Mouse (Mus musculus) embryonic fibroblast, embryonic 13.5 days (primary cell): Measurements from ENCODE around the gene Akirin1. TPM values are rescaled to one million over a fixed set of nuclear protein-coding genes. Genes with fewer than 3 reads are reported as not detected.

ENCODE experiments used
- H3K27ac ChIP-seq: 2 replicates; pipeline ENCODE4 v1.5.1; 2012; ENCODE audit warnings: low read length, control low read depth, inconsistent platforms; ENCODE audit not compliant: insufficient read depth
- H3K4me1 ChIP-seq: 2 replicates; pipeline ENCODE4 v1.6.1; 2011; ENCODE audit warnings: low read length; ENCODE audit not compliant: control insufficient read depth, insufficient read depth
- H3K4me3 ChIP-seq: 2 replicates; pipeline ENCODE4 v1.5.1; 2011; ENCODE audit warnings: mild to moderate bottlenecking, control low read depth, low read length; ENCODE audit not compliant: insufficient read depth
- CTCF ChIP-seq: IDR thresholded peaks from 2 replicates; pipeline ENCODE4 v1.5.1; 2011; ENCODE audit warnings: mild to moderate bottlenecking, control low read depth, low read length, moderate library complexity, borderline replicate concordance; ENCODE audit not compliant: insufficient read depth
- POLR2A ChIP-seq: IDR thresholded peaks from 2 replicates; pipeline ENCODE4 v1.6.1; 2011; ENCODE audit warnings: low read depth, mild to moderate bottlenecking, control low read depth, low read length, moderate library complexity
- polyA plus RNA-seq: library from polyadenylated mRNA; stranded (reverse); fragments of >200 nt; gene quantifications from 2 replicates; pipeline ENCODE4 v1.2.4, GENCODE M21; 2011; ENCODE audit warnings: low read depth; ENCODE audit not compliant: missing spikeins, insufficient read length

Gene Akirin1
- polyA plus RNA-seq, 1 experiment = 40.9 TPM

GRCm38 (mm10) chr4:123732163-123732910 is 17.8 kb downstream of the Akirin1 start:
- H3K27ac ChIP-seq = no peak overlapping the region
- TF ChIP-seq POLR2A (no peak), CTCF (no peak)
- 0 out of 2 replicates have a peak, but pooled peaks cover 4% of the 10 kb centered on the region for H3K4me1 ChIP-seq
- H3K4me3 ChIP-seq = no peak overlapping the region

GRCm38 (mm10) chr4:123721761-123722160 is 28.4 kb downstream of the Akirin1 start:
- no peaks in the 10 kb centered on the region for H3K4me1 ChIP-seq
- no peak overlapping the region for H3K4me3 ChIP-seq
- no peak overlapping the region for H3K27ac ChIP-seq
- no peak for TF ChIP-seq POLR2A
- no peak for TF ChIP-seq CTCF

- Histone ChIP-seq H3K27ac (peak overlapping the region; percentile 7; the same call in 1 of the 2 replicates), H3K4me1 (no peaks in the 10 kb centered on the region), H3K4me3 (peak overlapping the region; percentile 73)
- TF ChIP-seq CTCF (no peak), POLR2A (no peak)
Measured at GRCm38 (mm10) chr4:123718434-123718780, 31.7 kb downstream of the Akirin1 start.

DNA sequence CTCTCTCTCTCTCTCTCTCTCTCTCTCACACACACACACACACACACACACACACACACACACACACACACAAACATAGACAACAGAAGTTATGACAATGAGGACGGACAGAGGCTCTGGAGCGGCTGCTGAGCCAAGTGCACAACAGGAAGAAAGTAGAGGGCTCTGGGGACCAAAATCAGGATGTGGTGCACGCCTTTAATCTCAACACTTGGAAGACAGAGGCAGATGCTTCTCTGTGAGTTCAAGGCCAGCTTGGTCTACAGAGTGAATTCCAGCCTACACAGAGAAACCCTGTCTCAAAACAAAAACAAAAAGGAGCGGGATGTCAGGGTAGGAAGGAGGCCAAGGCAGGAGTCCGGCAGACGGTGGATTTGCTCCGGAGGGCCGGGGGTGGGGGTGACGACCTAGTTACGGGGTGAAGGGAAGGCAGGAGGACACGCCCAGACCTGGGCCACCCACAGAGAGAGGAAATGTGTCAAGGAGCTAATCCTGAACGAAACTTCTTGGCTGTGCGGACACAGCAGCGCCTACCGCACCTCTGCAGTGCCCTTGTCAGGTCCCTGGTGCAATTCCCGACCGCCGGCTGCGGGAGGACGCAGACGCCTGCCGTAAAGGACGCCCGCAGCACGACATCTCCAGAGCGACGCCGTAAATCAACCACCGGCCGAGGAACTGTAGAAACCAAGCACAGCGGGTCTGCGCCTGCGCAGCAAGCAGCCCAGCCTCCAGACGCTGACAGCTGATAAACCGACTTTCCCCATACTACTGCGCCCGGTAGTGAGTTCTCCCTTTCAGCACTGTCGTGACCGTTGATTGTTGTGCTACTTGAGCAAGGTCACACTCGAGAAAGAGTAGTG is 32.3 kb downstream of the Akirin1 start, which contains the start of gene Ndufs5:
Ndufs5 (minus strand) TSS at position 629 of the 860 bp plus-strand sequence.
- TF ChIP-seq CTCF = no peak
- TF ChIP-seq POLR2A = peak; percentile 95
- Histone ChIP-seq H3K4me1 (no peaks in the 10 kb centered on the region), H3K27ac (peak within 1 kb of the TSS; percentile 7), H3K4me3 (peak within 1 kb of the TSS; percentile 95)

DNA sequence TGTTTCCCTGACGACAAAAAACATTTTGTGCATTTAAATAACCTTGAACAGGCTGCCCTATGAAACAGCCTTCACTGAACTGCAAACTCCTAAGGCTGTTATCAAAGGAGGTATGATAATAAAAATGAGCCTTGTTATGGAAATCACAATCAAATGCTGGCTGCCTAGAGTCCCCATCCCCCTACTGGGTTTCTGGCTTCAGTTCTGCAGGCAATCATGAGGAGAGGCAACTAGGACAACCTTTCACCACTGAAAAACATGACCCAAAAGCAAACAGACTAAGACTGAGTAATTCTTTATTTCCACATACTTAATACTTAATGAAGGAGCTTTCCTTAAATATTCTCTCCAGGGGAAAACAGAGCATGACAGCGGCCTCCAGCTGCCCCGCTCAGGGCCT is 37.7 kb downstream of the Akirin1 start:
- Histone ChIP-seq H3K4me1 (no peaks in the 10 kb centered on the region), H3K4me3 (no peak overlapping the region), H3K27ac (no peak overlapping the region)
- TF ChIP-seq CTCF (no peak), POLR2A (no peak)

DNA sequence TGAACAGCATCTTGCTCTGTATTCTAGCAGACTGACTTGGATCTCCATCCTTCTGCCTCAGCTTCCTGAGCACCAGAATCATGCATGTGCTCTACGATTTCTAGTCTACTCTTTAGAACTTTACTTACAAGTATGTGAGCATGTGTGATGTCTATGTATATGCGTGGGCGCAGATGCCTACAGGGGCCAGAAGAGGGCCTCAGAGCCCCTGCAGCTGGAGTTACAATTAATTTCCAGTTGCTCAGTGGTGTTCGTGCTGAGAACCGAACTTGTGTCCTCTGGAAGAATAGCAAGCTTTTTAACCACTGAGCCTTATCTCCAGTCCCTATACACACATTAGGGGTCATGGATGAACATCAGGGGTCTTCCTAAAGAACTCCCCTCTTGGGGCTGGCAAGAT is 42.8 kb downstream of the Akirin1 start:
- H3K27ac ChIP-seq = no peak overlapping the region
- no peaks in the 10 kb centered on the region for H3K4me1 ChIP-seq
- H3K4me3 ChIP-seq = no peak overlapping the region
- no peak for TF ChIP-seq CTCF
- TF ChIP-seq POLR2A = no peak

GRCm38 (mm10) chr4:123705340-123705739 is 44.8 kb downstream of the Akirin1 start:
- TF ChIP-seq CTCF (no peak), POLR2A (no peak)
- Histone ChIP-seq H3K4me1 (no peaks in the 10 kb centered on the region), H3K4me3 (no peak overlapping the region)

GRCm38 (mm10) chr4:123693384-123693783 is 56.8 kb downstream of the Akirin1 start:
- Histone ChIP-seq H3K27ac (no peak overlapping the region), H3K4me1 (no peaks in the 10 kb centered on the region), H3K4me3 (no peak overlapping the region)
- TF ChIP-seq POLR2A = no peak
- no peak for TF ChIP-seq CTCF

More at GRCm38 (mm10) chr4:123705340-123705739, 44.8 kb downstream of the Akirin1 start:
- no peak overlapping the region for H3K27ac ChIP-seq

- Histone ChIP-seq H3K4me3 (no peak overlapping the region), H3K27ac (no peak overlapping the region), H3K4me1 (no peaks in the 10 kb centered on the region)
- no peak for TF ChIP-seq POLR2A
- no peak for TF ChIP-seq CTCF
Measured at GRCm38 (mm10) chr4:123692071-123692470, 58.1 kb downstream of the Akirin1 start.

DNA sequence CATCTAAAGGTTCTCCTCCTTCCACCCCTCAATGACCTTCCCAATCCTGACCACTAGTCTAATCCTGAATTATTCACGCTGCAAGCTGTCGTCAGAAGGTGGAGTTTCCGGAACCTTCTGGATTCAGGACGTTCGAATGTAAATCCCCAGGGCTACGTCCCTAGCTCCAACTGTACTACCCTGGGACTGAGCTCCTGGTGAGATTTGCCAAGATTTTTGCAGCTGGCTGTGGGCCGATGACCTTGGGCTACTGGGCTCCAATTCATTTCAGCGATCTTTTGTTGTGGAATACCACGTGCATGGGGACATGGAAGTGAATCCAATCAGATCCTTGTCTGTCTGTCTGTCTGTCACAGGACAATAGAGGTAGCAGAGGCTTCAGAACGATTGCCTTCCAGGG is 59.8 kb downstream of the Akirin1 start:
- Histone ChIP-seq H3K4me3 (no peak overlapping the region), H3K27ac (no peak overlapping the region), H3K4me1 (no peaks in the 10 kb centered on the region)
- no peak for TF ChIP-seq POLR2A
- TF ChIP-seq CTCF = no peak
